ENCODE assay signal across 7 mouse cellular contexts in genomic region chr2:70568198-70568941, GRCm38 (mm10). TPM values are rescaled to one million over a fixed set of nuclear protein-coding genes. Genes with fewer than 3 reads are reported as not detected.
DNase-seq lines count a peak whose midpoint lies in the region; ATAC-seq and TF ChIP-seq lines count a peak whose summit lies in the region.

No protein-coding gene starts in this region.

- peak in 1 of 2 experiments; percentile 55 for DNase-seq in spleen, adult 2 months (ENCODE audit: low read depth in 1 of 2, low spot score in 2 of 2)
- no peak for DNase-seq in spleen, postnatal 14 days (ENCODE audit: low spot score in 2 of 2)
- no peak for DNase-seq in liver, embryonic 13.5 days
- no peak for DNase-seq in right cerebral cortex, postnatal 14 days
- no peak for DNase-seq in frontal cortex, adult 2 months (ENCODE audit: extremely low spot score in 1 of 2, low spot score in 1 of 2)
- DNase-seq in adrenal gland, postnatal 4 days (ENCODE audit: low spot score in 2 of 2), result no peak

- no peak overlapping the region for H3K27ac ChIP-seq in spleen, adult 2 months (ENCODE audit: insufficient read depth, low read length)
- peak overlapping the region; percentile 95 for H3K27ac ChIP-seq in forebrain, embryonic 13.5 days
- no peak overlapping the region for H3K27ac ChIP-seq in liver, embryonic 13.5 days

- H3K4me3 ChIP-seq in spleen, adult 2 months (ENCODE audit: extremely low read depth, insufficient read depth, insufficient read length), result peak overlapping the region; percentile 6; the same call in 1 of the 2 replicates
- peak overlapping the region; percentile 54 for H3K4me3 ChIP-seq in forebrain, embryonic 13.5 days
- peak overlapping the region; percentile 31 for H3K4me3 ChIP-seq in liver, embryonic 13.5 days (replicated peaks)

- TF ChIP-seq CTCF in spleen, adult 2 months (IDR thresholded peaks at IDR 0.05; ENCODE audit: extremely low read depth, insufficient read depth, insufficient read length, insufficient replicate concordance), result no peak

- H3K9ac ChIP-seq in forebrain, embryonic 13.5 days, result peak overlapping the region; percentile 81
- no peak overlapping the region for H3K9ac ChIP-seq in liver, embryonic 13.5 days

- peak overlapping the region; percentile 72 for H3K4me2 ChIP-seq in forebrain, embryonic 13.5 days
- peak overlapping the region; percentile 52 for H3K4me2 ChIP-seq in liver, embryonic 13.5 days

- H3K4me1 ChIP-seq in spleen, adult 2 months (ENCODE audit: control insufficient read depth, insufficient read depth, insufficient read length), result peaks cover 19% of the 10 kb centered on the region
- peaks cover 66% of the 10 kb centered on the region for H3K4me1 ChIP-seq in forebrain, embryonic 13.5 days
- peaks cover 7% of the 10 kb centered on the region for H3K4me1 ChIP-seq in liver, embryonic 13.5 days (replicated peaks)

- peaks cover 27% of the 10 kb centered on the region for H3K27me3 ChIP-seq in spleen, adult 2 months (ENCODE audit: control insufficient read depth, insufficient read depth, low read length)
- H3K27me3 ChIP-seq in forebrain, embryonic 13.5 days, result peaks cover 99% of the 10 kb centered on the region
- H3K27me3 ChIP-seq in liver, embryonic 13.5 days, result peaks cover 95% of the 10 kb centered on the region

- no peaks in the 10 kb centered on the region for H3K9me3 ChIP-seq in forebrain, embryonic 13.5 days (replicated peaks)
- H3K9me3 ChIP-seq in liver, embryonic 13.5 days (replicated peaks), result no peaks in the 10 kb centered on the region

- TF ChIP-seq POLR2A in spleen, adult 2 months (IDR thresholded peaks at IDR 0.05; ENCODE audit: low read depth, low read length), result no peak

- no peak for ATAC-seq in forebrain, embryonic 13.5 days
- no peak for ATAC-seq in liver, embryonic 13.5 days (ENCODE audit: low read depth)

- no peaks in the 10 kb centered on the region for H3K36me3 ChIP-seq in spleen, adult 2 months (ENCODE audit: control insufficient read depth, insufficient read depth, low read length)
- 0 out of 2 replicates have a peak, but pooled peaks cover under 1% of the 10 kb centered on the region for H3K36me3 ChIP-seq in forebrain, embryonic 13.5 days (ENCODE audit: poor library complexity, severe bottlenecking)
- no peaks in the 10 kb centered on the region for H3K36me3 ChIP-seq in liver, embryonic 13.5 days

- 4% methylated on average over 34 of the region's 34 CpGs for WGBS in spleen, adult 2 months
- WGBS in forebrain, embryonic 13.5 days, result under 1% methylated on average over 34 of the region's 34 CpGs
- 1% methylated on average over 34 of the region's 34 CpGs for WGBS in liver, embryonic 13.5 days (ENCODE audit: insufficient replicate concordance)

RNA-seq across cellular contexts. Expression of gene Gad1, which starts 15.5 kb away (rescaled TPM):
- polyA plus RNA-seq in spleen, adult 2 months (2012; rRNA removed), result 4.4 and 7.2 TPM in 2 replicates
- polyA plus RNA-seq in forebrain, embryonic 13.5 days (2015; fragmentation: Nextera tagmentation; extraction: Ambion mirVana), result 35.5 and 45.4 TPM in 2 replicates
- polyA plus RNA-seq in liver, embryonic 13.5 days (2015; fragmentation: Nextera tagmentation; extraction: Ambion mirVana), result 0.06 and 0.15 TPM in 2 replicates
- polyA plus RNA-seq in frontal cortex, adult 2 months (2012; rRNA removed), result 891 and 1,276 TPM in 2 replicates
- 1 to 10 TPM; 2.1 to 2.6 TPM for total RNA-seq in adrenal gland, postnatal 4 days (2021)

RNA-seq across cellular contexts. Expression of gene Erich2, which starts 59.8 kb away (rescaled TPM):
- polyA plus RNA-seq in spleen, adult 2 months (2012; rRNA removed), result 0.13 and 0.21 TPM in 2 replicates
- 2.2 and 2.8 TPM in 2 replicates for polyA plus RNA-seq in forebrain, embryonic 13.5 days (2015; fragmentation: Nextera tagmentation; extraction: Ambion mirVana)
- polyA plus RNA-seq in liver, embryonic 13.5 days (2015; fragmentation: Nextera tagmentation; extraction: Ambion mirVana), result not detected in 2 replicates
- 0.94 and 1.0 TPM in 2 replicates for polyA plus RNA-seq in frontal cortex, adult 2 months (2012; rRNA removed)
- under 1 TPM; 0.28 to 0.76 TPM for total RNA-seq in adrenal gland, postnatal 4 days (2021)

Comparison
In these comparisons a context has a peak if more than half of its experiments do, and no peak if none do; other contexts are left out.
1. RNA of gene Gad1, which starts 15.5 kb away (polyA plus RNA-seq): 891 to 1,276 TPM in frontal cortex, adult 2 months; 35.5 to 45.4 TPM in forebrain, embryonic 13.5 days, 4.4 to 7.2 TPM in spleen, adult 2 months and 0.06 to 0.15 TPM in liver, embryonic 13.5 days; every median in the first group is over 10 times any median in the second.
2. Peak in every context shown above with its lines, with median percentiles within 50 percentile points of each other: H3K4me3 ChIP-seq.